Mouse (Mus musculus) monocyte, adult 59 days (primary cell): Measurements from ENCODE around the gene Olfr644. TPM values are rescaled to one million over a fixed set of nuclear protein-coding genes. Genes with fewer than 3 reads are reported as not detected.

Experiments
- total RNA-seq, 2 experiments: library from RNA; stranded (reverse); gene quantifications; one replicate each; pipeline ENCODE4 v1.2.4; 2023

Olfr644 gene
- not detected for total RNA-seq

GRCm38 (mm10) chr7:104071769-104072168 lies at the start of gene Olfr644:
Gene Olfr644, minus strand, starts transcription at chr7:104071869.

GRCm38 (mm10) chr7:104104757-104104972 lies 33.0 kb upstream of the Olfr644 start, which contains the start of gene Olfr646:
Gene Olfr646, plus strand, starts transcription at chr7:104104873.

GRCm38 (mm10) chr7:104085365-104085764 lies 13.7 kb upstream of the Olfr644 start, which contains the start of gene Olfr645:
Gene Olfr645, minus strand, starts transcription at chr7:104085465.

GRCm38 (mm10) chr7:104061345-104061744 lies 10.3 kb downstream of the Olfr644 start, which contains the start of gene 4930516K23Rik:
Gene 4930516K23Rik, minus strand, starts transcription at chr7:104061445.

GRCm38 (mm10) chr7:104052566-104052965 lies 19.1 kb downstream of the Olfr644 start, which contains the start of gene Olfr642:
Gene Olfr642, minus strand, starts transcription at chr7:104052666.

GRCm38 (mm10) chr7:104035145-104035544 lies 36.5 kb downstream of the Olfr644 start, which contains the start of gene Olfr641:
Gene Olfr641, plus strand, starts transcription at chr7:104035445.

GRCm38 (mm10) chr7:104025473-104025872 lies 46.2 kb downstream of the Olfr644 start, which contains the start of gene Olfr640:
Gene Olfr640, minus strand, starts transcription at chr7:104025573.

GRCm38 (mm10) chr7:104017203-104017602 lies 54.5 kb downstream of the Olfr644 start, which contains the start of gene Olfr639:
Gene Olfr639, minus strand, starts transcription at chr7:104017303.

Other genes starting within 250 kb of the Olfr644 start
- 100 to 1,000 TPM in 1 of 2 experiments, 10 to 100 TPM in 1; 19.6 to 139 TPM for gene Hbb-bs, start 243.8 kb downstream of the Olfr644 start, total RNA-seq
- gene Hbb-bh2, start 231.3 kb downstream of the Olfr644 start, total RNA-seq = not detected
- not detected for gene Hbb-bh1, start 228.7 kb downstream of the Olfr644 start, total RNA-seq
- gene Hbb-y, start 218.7 kb downstream of the Olfr644 start, total RNA-seq = not detected
- gene Olfr66, start 185.6 kb downstream of the Olfr644 start, total RNA-seq = not detected
- not detected for gene Olfr64, start 177.4 kb downstream of the Olfr644 start, total RNA-seq
- not detected for gene Olfr65, start 168.4 kb downstream of the Olfr644 start, total RNA-seq
- gene Olfr631, start 143.0 kb downstream of the Olfr644 start, total RNA-seq = not detected
- not detected for gene Olfr632, start 137.5 kb downstream of the Olfr644 start, total RNA-seq
- gene Olfr633, start 127.4 kb downstream of the Olfr644 start, total RNA-seq = not detected
- not detected for gene Olfr635, start 100.7 kb downstream of the Olfr644 start, total RNA-seq
- not detected for gene Olfr638, start 73.1 kb downstream of the Olfr644 start, total RNA-seq
- under 1 TPM; 0.09 to 0.10 TPM for gene Olfr639, start 54.6 kb downstream of the Olfr644 start, total RNA-seq
- not detected for gene Olfr640, start 46.3 kb downstream of the Olfr644 start, total RNA-seq
- not detected for gene Olfr641, start 36.4 kb downstream of the Olfr644 start, total RNA-seq
- gene Olfr642, start 19.2 kb downstream of the Olfr644 start, total RNA-seq = not detected
- gene 4930516K23Rik, start 10.4 kb downstream of the Olfr644 start, total RNA-seq = not detected
- gene Olfr645, start 13.6 kb upstream of the Olfr644 start, total RNA-seq = not detected
- gene Olfr646, start 33.0 kb upstream of the Olfr644 start, total RNA-seq = under 1 TPM in 1 of 2 experiments, not detected in 1; 0.15 TPM
- not detected for gene Ubqln5, start 58.0 kb upstream of the Olfr644 start, total RNA-seq
- gene Olfr643, start 65.5 kb upstream of the Olfr644 start, total RNA-seq = not detected
- gene Ubqln3, start 71.4 kb upstream of the Olfr644 start, total RNA-seq = not detected
- gene Ubqlnl, start 78.7 kb upstream of the Olfr644 start, total RNA-seq = not detected
- gene Olfm5, start 93.0 kb upstream of the Olfr644 start, total RNA-seq = not detected
- gene Olfr648, start 111.5 kb upstream of the Olfr644 start, total RNA-seq = not detected
- not detected for gene Olfr649, start 124.1 kb upstream of the Olfr644 start, total RNA-seq
- under 1 TPM; 0.24 to 0.39 TPM for gene Trim6, start 146.9 kb upstream of the Olfr644 start, total RNA-seq
- gene Trim34a, start 172.6 kb upstream of the Olfr644 start, total RNA-seq = 10 to 100 TPM; 20.9 to 21.9 TPM
- 10 to 100 TPM; 13.3 to 15.3 TPM for gene Trim5, start 216.2 kb upstream of the Olfr644 start, total RNA-seq
- 10 to 100 TPM; 43.9 to 46.9 TPM for gene Trim12a, start 243.6 kb upstream of the Olfr644 start, total RNA-seq